Mouse (Mus musculus) ES-E14 (cell line): ENCODE data around the gene Spns2. TPM values are rescaled to one million over a fixed set of nuclear protein-coding genes. Genes with fewer than 3 reads are reported as not detected.

Source experiments
- DNase-seq: peaks from one replicate; pipeline ENCODE4 v3.0.0-alpha.2; 2013; ENCODE audit warnings: low read depth, low spot score
- H3K27ac ChIP-seq: 2 replicates; pipeline ENCODE4 v1.5.1; 2012; ENCODE audit warnings: low read depth, mild to moderate bottlenecking, low read length, moderate library complexity, mixed read lengths; ENCODE audit not compliant: poor library complexity, insufficient read depth, severe bottlenecking
- H3K36me3 ChIP-seq: 2 replicates; pipeline ENCODE4 v1.6.1; 2012; ENCODE audit warnings: mild to moderate bottlenecking, low read length, moderate library complexity, mixed read lengths; ENCODE audit not compliant: control insufficient read depth, poor library complexity, insufficient read depth, severe bottlenecking
- H3K4me1 ChIP-seq, 2 experiments: fragments of 150-350 bp in 1 of 2; sonication (generic) in 1 of 2; 2 replicates each; pipeline ENCODE4 v1.6.1; 2012; ENCODE audit warnings: low read length in 2 of 2, mild to moderate bottlenecking in 1 of 2, mixed read lengths in 1 of 2; ENCODE audit not compliant: control insufficient read depth in 2 of 2, insufficient read depth in 2 of 2, poor library complexity in 1 of 2
- H3K4me3 ChIP-seq, 2 experiments: fragments of 150-350 bp in 1 of 2; sonication (generic) in 1 of 2; 2 replicates each; pipeline ENCODE4 v1.5.1; 2012; ENCODE audit warnings: low read length in 2 of 2, low read depth in 1 of 2, mild to moderate bottlenecking in 1 of 2, mixed read lengths in 1 of 2; ENCODE audit not compliant: insufficient read depth in 1 of 2, poor library complexity in 1 of 2, severe bottlenecking in 1 of 2
- H3K9ac ChIP-seq: 2 replicates; pipeline ENCODE4 v1.6.1; 2012; ENCODE audit warnings: low read depth, mild to moderate bottlenecking, low read length, mixed read lengths; ENCODE audit not compliant: poor library complexity, insufficient read depth, severe bottlenecking
- H3K9me3 ChIP-seq: fragments of 150-350 bp; sonication (generic); 2 replicates; pipeline ENCODE4 v1.6.1; 2012; ENCODE audit warnings: low read depth, mild to moderate bottlenecking, low read length; ENCODE audit not compliant: control insufficient read depth, insufficient read depth
- CHD2 ChIP-seq: IDR thresholded peaks from 2 replicates; pipeline ENCODE4 v1.6.1; 2014; ENCODE audit warnings: mild to moderate bottlenecking, low read depth, low read length, inconsistent platforms
- HCFC1 ChIP-seq: IDR thresholded peaks from 2 replicates; pipeline ENCODE4 v1.6.1; 2012; ENCODE audit warnings: low read length, inconsistent platforms, borderline replicate concordance; ENCODE audit not compliant: insufficient read depth
- MAFK ChIP-seq: IDR thresholded peaks from 2 replicates; pipeline ENCODE4 v1.6.1; 2014; ENCODE audit warnings: mild to moderate bottlenecking, low read depth, low read length, inconsistent platforms; ENCODE audit not compliant: insufficient read depth
- ZC3H11A ChIP-seq: IDR thresholded peaks from 2 replicates; pipeline ENCODE4 v1.6.1; 2012; ENCODE audit warnings: low read depth, mild to moderate bottlenecking, inconsistent platforms, low read length, borderline replicate concordance
- ZNF384 ChIP-seq: IDR thresholded peaks from 2 replicates; pipeline ENCODE4 v1.6.1; 2012; ENCODE audit warnings: low read depth, low read length, inconsistent platforms
- in situ Hi-C, 2 experiments: fragments of 600-800 bp; cut with MboI; formaldehyde crosslinking; loops; one replicate each; pipeline ENCODE4 v1.15.1; 2025; ENCODE audit warnings: low sequenced_read_pairs in 2 of 2, inconsistent platforms in 1 of 2; ENCODE audit not compliant: unreplicated experiment in 2 of 2
- total RNA-seq: library from RNA; depleted of rRNA; stranded (reverse); fragments of 300-350 nt; gene quantifications from 2 replicates; pipeline ENCODE4 v1.2.3, GENCODE M21; 2012

Gene Spns2
- total RNA-seq, 1 experiment = 2.4 TPM

GRCm38 (mm10) chr11:72417376-72417775 is 72.3 kb downstream of the Spns2 start:
- peaks cover 8 to 26% of the 10 kb centered on the region in 2 experiments for H3K4me1 ChIP-seq
- H3K9ac ChIP-seq = 0 out of 2 replicates have a peak overlapping the region, but pooled peaks have one; percentile 5
- H3K9me3 ChIP-seq = no peaks in the 10 kb centered on the region
- no peak for DNase-seq
- no peak for TF ChIP-seq CHD2
- H3K27ac ChIP-seq = no peak overlapping the region
- in situ Hi-C loops = no loop called here
- H3K36me3 ChIP-seq = no peaks in the 10 kb centered on the region
- H3K4me3 ChIP-seq = no peak overlapping the region

GRCm38 (mm10) chr11:72416666-72417065 is 73.0 kb downstream of the Spns2 start:
- TF ChIP-seq MAFK (no peak), ZC3H11A (no peak), CHD2 (no peak), HCFC1 (no peak), ZNF384 (no peak)
- no peak overlapping the region for H3K27ac ChIP-seq
- no peaks in the 10 kb centered on the region for H3K36me3 ChIP-seq
- in situ Hi-C loops = no loop called here
- H3K4me3 ChIP-seq = no peak overlapping the region
- no peaks in the 10 kb centered on the region for H3K9me3 ChIP-seq
- peaks cover 8 to 26% of the 10 kb centered on the region in 2 experiments for H3K4me1 ChIP-seq
- no peak for DNase-seq
- H3K9ac ChIP-seq = no peak overlapping the region

- in situ Hi-C loops = no loop called here
- no peaks in the 10 kb centered on the region for H3K36me3 ChIP-seq
- H3K9ac ChIP-seq = no peak overlapping the region
- no peak for TF ChIP-seq CHD2
- no peak for TF ChIP-seq ZNF384
- no peak for TF ChIP-seq MAFK
- no peak for TF ChIP-seq ZC3H11A
- TF ChIP-seq HCFC1 = no peak
- peaks cover 4 to 21% of the 10 kb centered on the region in 2 experiments; a peak in 3 of 4 replicates for H3K4me1 ChIP-seq
- no peak for DNase-seq
- no peaks in the 10 kb centered on the region for H3K9me3 ChIP-seq
- H3K4me3 ChIP-seq = no peak overlapping the region
- H3K27ac ChIP-seq = no peak overlapping the region
Observed at GRCm38 (mm10) chr11:72415155-72415554, 74.5 kb downstream of the Spns2 start.

GRCm38 (mm10) chr11:72413601-72414190 is 76.0 kb downstream of the Spns2 start:
- DNase-seq = no peak
- Histone ChIP-seq H3K4me3 (no peak overlapping the region), H3K27ac (no peak overlapping the region), H3K36me3 (no peaks in the 10 kb centered on the region), H3K4me1 (peaks cover 5 to 28% of the 10 kb centered on the region in 2 experiments; a peak in 3 of 4 replicates), H3K9me3 (no peaks in the 10 kb centered on the region), H3K9ac (no peak overlapping the region)
- TF ChIP-seq CHD2 (no peak), HCFC1 (no peak)
- in situ Hi-C loops = no loop called here

- Histone ChIP-seq H3K4me1 (peaks cover 6 to 27% of the 10 kb centered on the region in 2 experiments; a peak in 3 of 4 replicates), H3K27ac (no peak overlapping the region), H3K36me3 (no peaks in the 10 kb centered on the region), H3K9me3 (no peaks in the 10 kb centered on the region), H3K4me3 (no peak overlapping the region), H3K9ac (no peak overlapping the region)
- DNase-seq = no peak
- no peak for TF ChIP-seq MAFK
- in situ Hi-C loops = no loop called here
Observed at GRCm38 (mm10) chr11:72413016-72413415, 76.7 kb downstream of the Spns2 start.
